Mouse (Mus musculus): ENCODE data around the gene Rhno1. TPM values are rescaled to one million over a fixed set of nuclear protein-coding genes. Genes with fewer than 3 reads are reported as not detected.

Rhno1 gene
- polyA plus RNA-seq, 1 experiment from 2014 or later = 83.0 TPM

GRCm38 (mm10) chr6:128358999-128359398, 3.7 kb downstream of the Rhno1 start:
- no peaks in the 10 kb centered on the region for H3K27me3 ChIP-seq (replicated peaks)
- H3K9me3 ChIP-seq (replicated peaks) = no peaks in the 10 kb centered on the region
- H3K9ac ChIP-seq = no peak overlapping the region
- WGBS = 39% methylated on average over 2 of the region's 2 CpGs
- H3K36me3 ChIP-seq = peaks cover 22% of the 10 kb centered on the region
- H3K27ac ChIP-seq (ENCODE audit: poor library complexity, severe bottlenecking) = no peak overlapping the region
- H3K4me1 ChIP-seq (replicated peaks) = peaks cover 19% of the 10 kb centered on the region
- no peak overlapping the region for H3K4me2 ChIP-seq
- no peak overlapping the region for H3K4me3 ChIP-seq
- ATAC-seq (ENCODE audit: insufficient number of reproducible peaks, low FRiP score) = no peak

- Histone ChIP-seq H3K4me1 (replicated peaks) (peaks cover 11% of the 10 kb centered on the region), H3K9me3 (replicated peaks) (no peaks in the 10 kb centered on the region), H3K27ac (ENCODE audit: poor library complexity, severe bottlenecking) (peak within 1 kb of the TSS; percentile 54; the same call in 1 of the 2 replicates), H3K9ac (peak within 1 kb of the TSS; percentile 81), H3K36me3 (peaks cover 25% of the 10 kb centered on the region), H3K4me2 (peak within 1 kb of the TSS; percentile 90), H3K27me3 (replicated peaks) (no peaks in the 10 kb centered on the region), H3K4me3 (peak within 1 kb of the TSS; percentile 87)
- WGBS = 0% methylated on average over 42 of the region's 42 CpGs
- ATAC-seq (ENCODE audit: insufficient number of reproducible peaks, low FRiP score) = peak; percentile 99
These were observed 6.8 kb downstream of the Rhno1 start, which contains the start of gene Tulp3 for GRCm38 (mm10) chr6:128355726-128356416. Tulp3 (minus strand) TSS chr6:128355851.

DNA sequence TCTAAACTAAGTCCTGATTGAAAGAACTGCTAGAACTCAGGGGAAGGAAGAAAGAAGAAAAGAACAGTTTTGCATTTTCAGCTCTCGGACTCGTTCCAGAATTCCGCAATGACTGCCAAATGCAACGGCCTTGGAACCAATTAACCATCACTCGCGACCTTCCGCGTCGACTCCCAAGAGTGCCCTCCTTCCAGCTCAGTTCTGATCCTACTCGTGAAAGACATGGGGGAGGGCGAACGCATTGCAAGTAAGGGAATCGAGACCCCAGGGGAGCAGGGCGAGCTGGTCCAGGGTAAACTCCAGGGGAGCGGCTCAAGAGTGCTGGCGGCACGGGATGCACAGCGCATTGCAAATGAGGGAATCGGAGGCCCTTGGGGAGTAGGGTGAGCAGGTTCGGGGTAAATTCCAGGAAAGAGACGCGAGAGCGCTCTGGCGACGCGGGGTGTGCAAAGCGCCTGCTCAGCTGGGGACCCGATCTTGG, 7.5 kb downstream of the Rhno1 start:
- H3K36me3 ChIP-seq = peaks cover 31% of the 10 kb centered on the region
- ATAC-seq (ENCODE audit: insufficient number of reproducible peaks, low FRiP score) = peak; percentile 63
- H3K4me2 ChIP-seq = peak overlapping the region; percentile 90
- peak overlapping the region; percentile 87 for H3K4me3 ChIP-seq
- H3K27me3 ChIP-seq (replicated peaks) = no peaks in the 10 kb centered on the region
- H3K9me3 ChIP-seq (replicated peaks) = no peaks in the 10 kb centered on the region
- WGBS = under 1% methylated on average over 28 of the region's 28 CpGs
- peak overlapping the region; percentile 54; the same call in 1 of the 2 replicates for H3K27ac ChIP-seq (ENCODE audit: poor library complexity, severe bottlenecking)
- peaks cover 11% of the 10 kb centered on the region for H3K4me1 ChIP-seq (replicated peaks)
- peak overlapping the region; percentile 81 for H3K9ac ChIP-seq

- ATAC-seq (ENCODE audit: insufficient number of reproducible peaks, low FRiP score) = no peak
- WGBS = 73% methylated on average over 3 of the region's 3 CpGs
- H3K27me3 ChIP-seq (replicated peaks) = no peaks in the 10 kb centered on the region
These were observed 8.6 kb downstream of the Rhno1 start for GRCm38 (mm10) chr6:128354140-128354539.

DNA sequence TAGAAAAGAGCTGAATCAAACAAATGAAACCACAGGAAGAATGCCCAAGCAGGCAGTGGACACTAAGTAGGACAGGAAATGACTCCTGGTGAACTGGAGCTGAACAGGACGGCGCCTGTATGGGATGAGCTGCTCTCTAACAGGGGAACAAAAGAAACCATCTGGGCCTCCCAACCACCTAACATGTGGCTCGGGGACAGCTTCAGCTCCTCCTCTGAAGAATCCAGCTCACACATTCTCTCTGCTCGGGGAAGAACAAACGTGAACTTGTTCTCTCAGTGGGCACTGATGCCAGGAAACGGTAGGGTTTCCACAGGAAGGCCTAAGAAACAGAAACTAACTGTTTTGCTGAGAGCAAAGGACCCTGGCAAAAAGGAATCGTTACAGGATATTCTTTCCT, 13.0 kb downstream of the Rhno1 start:
- no peak for ATAC-seq (ENCODE audit: insufficient number of reproducible peaks, low FRiP score)
- H3K4me2 ChIP-seq = no peak overlapping the region
- H3K27ac ChIP-seq (ENCODE audit: poor library complexity, severe bottlenecking) = peak overlapping the region; percentile 44; the same call in 1 of the 2 replicates
- no peaks in the 10 kb centered on the region for H3K9me3 ChIP-seq (replicated peaks)
- peaks cover 11% of the 10 kb centered on the region for H3K36me3 ChIP-seq
- no peaks in the 10 kb centered on the region for H3K27me3 ChIP-seq (replicated peaks)
- H3K9ac ChIP-seq = no peak overlapping the region
- H3K4me1 ChIP-seq (replicated peaks) = peaks cover 5% of the 10 kb centered on the region
- WGBS = 56% methylated on average over 7 of the region's 7 CpGs
- H3K4me3 ChIP-seq = no peak overlapping the region

More at GRCm38 (mm10) chr6:128354140-128354539, 8.6 kb downstream of the Rhno1 start:
- Histone ChIP-seq H3K4me2 (no peak overlapping the region), H3K36me3 (peaks cover 31% of the 10 kb centered on the region), H3K4me1 (replicated peaks) (peaks cover 11% of the 10 kb centered on the region), H3K27ac (ENCODE audit: poor library complexity, severe bottlenecking) (no peak overlapping the region), H3K4me3 (no peak overlapping the region), H3K9me3 (replicated peaks) (no peaks in the 10 kb centered on the region), H3K9ac (no peak overlapping the region)

DNA sequence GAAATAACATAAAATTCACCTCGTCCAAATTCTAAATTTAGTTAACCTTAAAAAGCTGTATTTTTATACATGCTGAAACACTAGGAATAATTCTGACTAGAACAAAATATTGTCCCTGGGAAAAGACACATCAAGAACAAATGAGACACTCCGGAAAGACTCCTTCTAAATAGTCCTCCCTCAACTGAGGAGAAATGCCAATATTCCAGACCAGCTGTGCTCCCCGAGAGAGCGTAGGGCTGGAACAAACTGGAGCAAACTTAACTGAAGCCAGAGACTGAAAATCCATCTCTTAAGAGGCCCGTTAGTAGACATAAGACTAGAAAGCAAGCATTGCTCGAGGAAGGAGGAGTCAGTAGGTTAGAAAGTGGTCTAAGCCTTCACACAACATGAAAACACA, 15.9 kb downstream of the Rhno1 start:
- Histone ChIP-seq H3K9me3 (replicated peaks) (no peaks in the 10 kb centered on the region), H3K27me3 (replicated peaks) (no peaks in the 10 kb centered on the region), H3K4me2 (no peak overlapping the region), H3K9ac (no peak overlapping the region), H3K27ac (ENCODE audit: poor library complexity, severe bottlenecking) (no peak overlapping the region), H3K4me1 (replicated peaks) (0 out of 2 replicates have a peak, but pooled peaks cover 4% of the 10 kb centered on the region), H3K4me3 (no peak overlapping the region), H3K36me3 (peaks cover 26% of the 10 kb centered on the region)
- 83% methylated on average over 6 of the region's 6 CpGs for WGBS
- no peak for ATAC-seq (ENCODE audit: insufficient number of reproducible peaks, low FRiP score)

DNA sequence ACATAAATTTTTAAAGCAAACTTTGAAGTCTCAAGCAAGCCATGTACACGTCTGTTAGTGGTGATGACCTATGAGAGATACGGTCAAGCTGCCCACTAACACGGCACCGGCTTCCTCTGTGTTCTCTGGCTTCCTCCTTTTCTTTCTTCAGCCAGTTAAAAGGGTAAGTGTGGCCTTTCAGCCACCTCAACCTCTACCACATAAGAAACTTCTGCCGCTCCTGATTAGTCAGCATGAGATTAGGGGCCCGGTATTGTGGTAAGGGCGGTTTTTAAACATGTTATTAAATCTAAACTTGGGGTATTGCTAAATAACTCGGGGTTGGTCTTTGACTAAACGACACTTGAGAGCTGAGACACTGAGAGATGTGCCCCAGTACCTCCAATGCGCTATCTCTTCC, 17.1 kb downstream of the Rhno1 start:
- no peak overlapping the region for H3K4me2 ChIP-seq
- peaks cover 20% of the 10 kb centered on the region; the same call in 1 of the 2 replicates for H3K36me3 ChIP-seq
- 81% methylated on average over 10 of the region's 10 CpGs for WGBS
- H3K27ac ChIP-seq (ENCODE audit: poor library complexity, severe bottlenecking) = no peak overlapping the region
- no peak overlapping the region for H3K9ac ChIP-seq
- ATAC-seq (ENCODE audit: insufficient number of reproducible peaks, low FRiP score) = no peak
- H3K4me3 ChIP-seq = no peak overlapping the region
- H3K27me3 ChIP-seq (replicated peaks) = no peaks in the 10 kb centered on the region
- H3K4me1 ChIP-seq (replicated peaks) = peaks cover 4% of the 10 kb centered on the region; the same call in 1 of the 2 replicates
- no peaks in the 10 kb centered on the region for H3K9me3 ChIP-seq (replicated peaks)

DNA sequence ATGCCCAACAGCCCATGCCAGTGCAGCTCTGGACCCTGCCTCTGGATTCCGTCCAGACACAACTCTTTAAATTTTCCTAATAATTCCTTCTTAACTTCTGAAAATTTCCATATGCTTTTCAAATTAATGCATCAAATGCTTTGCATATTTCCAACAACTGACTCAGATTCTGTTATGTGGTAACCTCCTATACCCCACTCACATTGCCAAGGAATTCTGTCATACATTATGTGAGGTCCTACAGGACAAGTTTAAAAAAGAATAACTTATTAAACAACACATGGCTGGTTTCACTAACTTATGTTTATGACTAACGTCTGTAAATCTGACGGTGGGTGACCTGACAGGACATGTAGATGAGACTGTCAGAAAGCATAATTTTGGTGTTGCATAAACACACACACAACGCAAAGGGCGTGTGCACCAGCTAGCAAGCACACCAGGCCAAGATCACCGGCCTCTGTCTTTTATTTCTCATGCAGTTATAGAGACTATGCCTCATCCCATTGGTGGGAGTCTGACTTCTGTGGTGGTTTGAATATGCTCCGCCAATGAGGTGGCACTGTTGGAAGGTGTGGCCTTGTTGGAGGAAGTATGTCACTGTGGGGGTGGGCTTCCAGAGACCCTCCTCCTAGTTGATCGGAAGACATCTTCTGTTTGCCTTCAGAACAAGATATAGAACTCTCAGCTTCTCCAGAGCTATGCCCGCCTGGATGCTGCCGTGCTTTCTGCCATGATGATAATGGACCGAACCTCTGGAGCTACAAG, 20.6 kb downstream of the Rhno1 start:
- 90% methylated on average over 11 of the region's 11 CpGs for WGBS
- Histone ChIP-seq H3K36me3 (peaks cover 15% of the 10 kb centered on the region), H3K9me3 (replicated peaks) (no peaks in the 10 kb centered on the region), H3K27me3 (replicated peaks) (no peaks in the 10 kb centered on the region), H3K9ac (no peak overlapping the region), H3K4me1 (replicated peaks) (peaks cover 19% of the 10 kb centered on the region), H3K4me3 (no peak overlapping the region), H3K4me2 (no peak overlapping the region), H3K27ac (ENCODE audit: poor library complexity, severe bottlenecking) (no peak overlapping the region)
- no peak for ATAC-seq (ENCODE audit: insufficient number of reproducible peaks, low FRiP score)

- peaks cover 28% of the 10 kb centered on the region for H3K4me1 ChIP-seq (replicated peaks)
- no peak overlapping the region for H3K4me2 ChIP-seq
- no peak overlapping the region; the same call in 1 of the 2 replicates for H3K27ac ChIP-seq (ENCODE audit: poor library complexity, severe bottlenecking)
- WGBS = 38% methylated on average over 5 of the region's 5 CpGs
- no peak overlapping the region for H3K9ac ChIP-seq
- ATAC-seq (ENCODE audit: insufficient number of reproducible peaks, low FRiP score) = no peak
- H3K27me3 ChIP-seq (replicated peaks) = no peaks in the 10 kb centered on the region
- H3K36me3 ChIP-seq = peaks cover 17% of the 10 kb centered on the region
- no peaks in the 10 kb centered on the region for H3K9me3 ChIP-seq (replicated peaks)
- no peak overlapping the region for H3K4me3 ChIP-seq
These were observed 23.8 kb downstream of the Rhno1 start for GRCm38 (mm10) chr6:128338876-128339275.

DNA sequence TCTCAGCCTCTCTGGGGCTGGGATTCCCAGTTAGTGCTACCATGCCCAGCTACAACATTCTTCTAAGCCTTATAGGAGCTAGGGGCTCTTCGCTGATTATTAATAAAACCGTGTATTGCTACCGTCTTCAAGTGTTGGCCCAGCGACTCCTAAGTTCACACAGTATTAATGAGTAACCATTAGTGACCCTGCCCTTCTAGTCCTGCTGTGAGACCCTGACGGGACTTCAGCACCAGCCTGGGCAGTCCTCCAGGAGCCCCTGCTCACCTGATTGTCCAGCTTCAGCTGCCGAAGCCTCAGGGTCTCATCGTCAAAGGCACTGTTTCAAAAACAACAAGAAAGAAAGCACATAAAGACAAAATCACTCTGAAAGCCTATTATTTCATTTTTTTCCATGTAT, 25.2 kb downstream of the Rhno1 start:
- no peak for ATAC-seq (ENCODE audit: insufficient number of reproducible peaks, low FRiP score)
- H3K9ac ChIP-seq = no peak overlapping the region
- peaks cover 18% of the 10 kb centered on the region for H3K36me3 ChIP-seq
- no peak overlapping the region for H3K27ac ChIP-seq (ENCODE audit: poor library complexity, severe bottlenecking)
- H3K4me1 ChIP-seq (replicated peaks) = peaks cover 24% of the 10 kb centered on the region
- H3K4me2 ChIP-seq = no peak overlapping the region
- H3K9me3 ChIP-seq (replicated peaks) = no peaks in the 10 kb centered on the region
- no peaks in the 10 kb centered on the region for H3K27me3 ChIP-seq (replicated peaks)
- WGBS = 77% methylated on average over 7 of the region's 7 CpGs
- no peak overlapping the region for H3K4me3 ChIP-seq

- peaks cover 20% of the 10 kb centered on the region for H3K4me1 ChIP-seq (replicated peaks)
- H3K36me3 ChIP-seq = peaks cover 33% of the 10 kb centered on the region
- ATAC-seq (ENCODE audit: insufficient number of reproducible peaks, low FRiP score) = peak; percentile 63
- no peaks in the 10 kb centered on the region for H3K9me3 ChIP-seq (replicated peaks)
- H3K4me3 ChIP-seq = no peak overlapping the region
- peak overlapping the region; percentile 41 for H3K4me2 ChIP-seq
- 18% methylated on average over 12 of the region's 12 CpGs for WGBS
- H3K27me3 ChIP-seq (replicated peaks) = no peaks in the 10 kb centered on the region
- H3K9ac ChIP-seq = no peak overlapping the region
- no peak overlapping the region for H3K27ac ChIP-seq (ENCODE audit: poor library complexity, severe bottlenecking)
These were observed 28.1 kb downstream of the Rhno1 start for GRCm38 (mm10) chr6:128334397-128335124.

Measured in heart, embryonic 12.5 days (tissue).